Mouse (Mus musculus): Measurements from ENCODE around the gene Tnfsf9.

Tnfsf9 gene

GRCm38 (mm10) chr17:57105181-57106034 is at the start of gene Tnfsf9:
Gene Tnfsf9, plus strand, starts transcription at chr17:57105325.
- in situ Hi-C loops (cut with MboI, MseI), result no loop called here

DNA sequence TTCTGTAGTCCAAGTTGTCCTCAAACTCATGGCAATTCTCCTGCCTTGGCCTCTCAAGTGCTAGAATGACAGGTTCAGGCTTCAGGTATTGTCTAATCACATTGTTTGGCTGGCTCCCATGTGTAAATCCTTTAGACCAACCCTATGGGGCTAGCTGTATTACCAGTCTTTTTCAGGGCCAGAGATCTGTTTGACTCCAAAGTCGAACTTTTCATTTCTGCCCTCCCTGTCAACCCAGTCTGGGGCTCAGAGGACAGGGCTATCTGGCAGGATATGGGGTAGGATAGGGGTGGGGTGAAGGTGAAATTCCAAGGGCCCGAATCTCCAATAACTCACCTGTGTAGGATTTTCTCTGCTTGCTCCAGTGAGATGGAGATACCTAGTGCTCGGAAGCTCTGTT is 48.9 kb upstream of the Tnfsf9 start:
- in situ Hi-C loops (cut with MboI, MseI), result no loop called here

- in situ Hi-C loops (cut with MboI, MseI), result no loop called here
Observed at GRCm38 (mm10) chr17:57058891-57059485, 46.1 kb upstream of the Tnfsf9 start, which contains the start of gene Crb3. Gene Crb3, plus strand, starts transcription at chr17:57059105.

DNA sequence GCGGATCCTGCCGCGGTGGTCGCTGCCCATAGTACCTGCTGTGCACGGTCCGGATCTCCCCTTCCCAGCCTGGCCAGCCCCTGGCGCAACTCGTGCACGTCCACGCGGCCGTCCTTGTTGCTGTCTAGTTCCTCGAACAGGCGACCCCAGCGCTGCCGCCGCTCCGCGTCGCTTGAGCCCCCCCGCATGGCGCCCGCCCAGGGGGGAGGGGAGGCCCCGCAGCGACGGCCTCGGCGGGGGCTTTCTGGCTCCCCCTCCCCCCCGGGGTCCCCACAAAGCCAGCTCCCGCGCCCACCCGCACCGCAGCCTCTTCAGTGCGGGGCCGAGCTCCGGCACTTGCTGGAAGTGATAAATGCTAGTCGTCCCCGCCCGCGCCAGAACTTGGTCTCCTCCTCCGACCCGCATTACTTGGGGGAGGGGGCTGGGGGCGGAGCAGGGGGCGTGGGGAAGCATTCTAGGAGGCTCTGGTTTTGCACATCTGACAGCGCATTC is 45.6 kb upstream of the Tnfsf9 start, which contains the start of gene Slc25a23:
Slc25a23 (minus strand) TSS at position 378 of the 492 bp plus-strand sequence.
- in situ Hi-C loops (cut with MboI, MseI), result no loop called here

- in situ Hi-C loops (cut with MboI, MseI), result no loop called here
Observed at GRCm38 (mm10) chr17:57060231-57060801, 44.8 kb upstream of the Tnfsf9 start.

DNA sequence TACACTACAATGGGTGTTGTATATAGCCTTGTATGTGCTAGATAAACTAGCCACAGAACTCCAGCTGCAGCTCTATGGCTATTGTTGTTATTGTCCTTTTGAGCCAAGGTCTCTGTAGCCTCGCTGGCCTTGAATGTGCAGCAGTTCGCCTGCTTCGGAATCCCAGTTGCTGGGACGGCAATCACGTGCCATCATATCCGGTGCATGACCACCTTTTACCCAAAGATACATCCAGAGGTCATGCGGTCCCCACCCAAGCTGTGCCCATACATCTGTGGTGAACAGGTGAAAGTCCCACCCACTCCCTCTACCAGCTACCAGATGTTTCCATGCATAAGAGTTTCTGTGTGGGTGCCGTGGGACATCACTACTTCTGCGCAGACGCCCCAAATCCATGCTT is 44.1 kb upstream of the Tnfsf9 start:
- in situ Hi-C loops (cut with MboI, MseI), result no loop called here

GRCm38 (mm10) chr17:57062011-57062521 is 43.1 kb upstream of the Tnfsf9 start:
- in situ Hi-C loops (cut with MboI, MseI), result no loop called here

GRCm38 (mm10) chr17:57062548-57062947 is 42.6 kb upstream of the Tnfsf9 start:
- in situ Hi-C loops (cut with MboI, MseI), result no loop called here

DNA sequence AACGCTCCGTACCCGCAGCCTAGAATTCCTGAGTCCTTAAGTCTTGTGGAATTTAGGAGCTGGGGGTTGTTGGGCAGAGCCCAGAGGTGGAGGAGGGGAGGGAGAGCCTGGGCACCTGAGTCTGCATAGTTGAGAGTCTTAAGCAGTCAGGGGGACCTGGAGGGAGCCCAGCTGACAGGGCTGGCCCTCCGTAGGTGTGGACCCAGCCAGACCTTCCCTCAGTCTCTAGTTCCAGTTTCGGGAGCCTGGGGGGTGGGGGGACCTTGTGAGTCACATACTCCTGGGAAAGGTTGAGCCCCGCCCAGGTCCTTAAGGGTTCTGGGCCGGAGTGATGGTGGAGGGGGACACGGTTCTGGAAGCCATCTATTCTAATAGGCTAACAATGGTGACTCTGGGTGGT is 42.1 kb upstream of the Tnfsf9 start:
- in situ Hi-C loops (cut with MboI, MseI), result no loop called here

- in situ Hi-C loops (cut with MboI, MseI), result no loop called here
Observed at GRCm38 (mm10) chr17:57066908-57067307, 38.2 kb upstream of the Tnfsf9 start.

DNA sequence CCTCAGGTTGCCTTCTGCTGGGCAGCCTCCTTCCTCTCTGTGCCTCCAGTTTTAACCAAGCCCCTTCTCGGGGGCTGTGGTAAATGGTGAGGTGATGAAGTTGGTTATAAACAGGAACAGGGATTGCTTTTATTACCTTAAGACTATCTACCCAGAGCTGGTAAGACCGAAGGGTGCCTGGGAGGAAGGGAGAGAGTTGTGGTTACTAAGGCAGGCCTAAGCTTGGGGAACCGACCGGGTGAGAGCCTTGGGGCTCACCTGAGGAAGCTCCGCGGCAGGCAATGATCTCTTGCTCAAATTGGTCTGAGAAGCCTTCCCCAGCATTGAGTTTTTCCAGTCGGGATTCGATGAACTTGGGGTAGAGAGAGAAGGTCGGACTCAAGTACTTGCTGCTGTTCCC is 34.9 kb upstream of the Tnfsf9 start:
- in situ Hi-C loops (cut with MboI, MseI), result no loop called here

DNA sequence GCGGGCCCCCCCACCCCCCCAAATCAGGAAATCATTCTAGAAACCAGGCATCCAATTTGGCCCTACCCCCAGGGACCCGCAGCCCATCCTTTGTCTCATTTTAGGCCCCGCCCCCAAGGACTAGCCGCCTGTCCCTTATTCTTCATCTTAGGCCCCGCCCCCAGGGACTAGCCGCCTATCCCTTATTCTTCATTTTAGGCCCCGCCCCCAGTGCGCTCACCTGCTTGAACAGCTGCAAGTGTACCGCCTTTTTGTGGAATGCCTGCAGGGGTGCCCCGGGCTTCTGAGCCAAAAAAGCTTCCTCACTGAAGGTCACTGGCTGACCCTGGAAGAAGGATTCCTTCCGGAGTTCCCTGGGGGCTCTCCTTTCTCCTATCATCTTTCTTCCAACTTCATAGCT is 34.4 kb upstream of the Tnfsf9 start:
- in situ Hi-C loops (cut with MboI, MseI), result no loop called here

DNA sequence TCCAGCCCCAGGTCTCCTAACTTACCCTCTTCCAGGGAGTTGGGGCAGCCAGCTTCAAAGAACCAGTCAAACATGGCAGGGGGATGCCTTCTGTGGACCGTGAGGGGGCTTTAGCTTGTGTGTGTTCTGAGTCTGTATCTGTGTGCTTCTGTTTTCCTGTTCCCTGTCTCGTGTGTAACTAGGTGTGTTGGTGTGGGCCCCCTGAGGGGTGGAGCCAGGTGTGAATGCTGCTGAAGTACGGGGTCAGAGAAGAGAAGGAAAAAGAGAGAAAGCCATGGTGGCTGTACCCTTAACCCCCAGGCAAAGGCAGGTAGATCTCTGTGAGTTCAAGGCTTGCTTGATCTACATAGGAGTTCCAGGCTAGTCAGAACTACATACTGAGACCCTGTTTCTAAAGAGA is 28.2 kb upstream of the Tnfsf9 start:
- in situ Hi-C loops (cut with MboI, MseI), result loop anchor here (25.0 kb wide), 1 partner anchor 1835 kb away; no protein-coding TSS in a partner anchor

- in situ Hi-C loops (cut with MboI, MseI), result loop anchor here (25.0 kb wide), 1 partner anchor 1834 kb away; no protein-coding TSS in a partner anchor
Observed at GRCm38 (mm10) chr17:57078336-57078735, 26.8 kb upstream of the Tnfsf9 start, which contains the start of gene Dennd1c. Gene Dennd1c, minus strand, starts transcription at chr17:57078514.

DNA sequence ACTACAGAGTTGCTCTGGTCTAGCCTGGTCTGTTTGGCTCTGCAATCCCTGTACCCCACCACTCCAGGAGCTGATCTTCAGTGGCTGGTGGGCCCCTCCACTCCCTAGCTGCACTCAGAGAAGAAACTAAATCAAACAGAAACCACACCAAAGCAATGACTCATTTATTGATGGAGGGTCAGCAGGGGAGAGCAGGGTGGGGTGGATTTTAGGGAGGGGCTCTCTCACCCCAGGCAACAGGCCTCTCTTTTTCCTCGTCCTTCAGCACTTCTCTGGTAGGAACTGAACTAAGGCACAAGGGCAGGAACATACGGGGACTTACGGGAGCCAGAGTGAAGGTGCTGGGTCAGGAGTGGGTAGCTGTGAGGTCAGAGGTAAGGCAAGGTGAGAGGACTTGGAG is 25.2 kb upstream of the Tnfsf9 start:
- in situ Hi-C loops (cut with MboI, MseI), result loop anchor here (25.0 kb wide), 1 partner anchor 1832 kb away; no protein-coding TSS in a partner anchor

DNA sequence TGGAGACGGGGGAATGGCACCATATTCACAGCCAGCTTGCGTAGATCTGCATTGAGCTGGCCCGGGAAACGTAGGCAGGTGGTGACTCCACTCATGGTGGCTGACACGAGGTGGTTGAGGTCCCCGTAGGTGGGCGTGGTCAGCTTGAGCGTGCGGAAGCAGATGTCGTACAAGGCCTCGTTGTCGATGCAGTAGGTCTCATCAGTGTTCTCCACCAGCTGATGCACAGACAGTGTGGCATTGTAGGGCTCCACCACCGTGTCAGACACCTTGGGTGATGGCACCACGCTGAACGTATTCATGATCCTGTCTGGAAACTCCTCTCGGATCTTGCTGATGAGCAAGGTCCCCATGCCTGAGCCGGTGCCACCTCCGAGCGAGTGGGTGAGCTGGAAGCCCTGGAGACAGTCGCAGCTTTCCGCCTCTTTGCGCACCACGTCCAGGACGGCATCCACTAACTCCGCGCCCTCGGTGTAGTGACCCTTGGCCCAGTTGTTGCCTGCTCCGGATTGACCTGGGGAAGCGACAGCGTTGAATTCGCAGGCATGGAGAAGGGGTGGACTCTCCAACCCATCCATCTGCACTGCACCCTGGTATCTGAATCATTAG is 23.8 kb upstream of the Tnfsf9 start:
- in situ Hi-C loops (cut with MboI, MseI), result loop anchor here (25.0 kb wide), 1 partner anchor 1831 kb away; no protein-coding TSS in a partner anchor

DNA sequence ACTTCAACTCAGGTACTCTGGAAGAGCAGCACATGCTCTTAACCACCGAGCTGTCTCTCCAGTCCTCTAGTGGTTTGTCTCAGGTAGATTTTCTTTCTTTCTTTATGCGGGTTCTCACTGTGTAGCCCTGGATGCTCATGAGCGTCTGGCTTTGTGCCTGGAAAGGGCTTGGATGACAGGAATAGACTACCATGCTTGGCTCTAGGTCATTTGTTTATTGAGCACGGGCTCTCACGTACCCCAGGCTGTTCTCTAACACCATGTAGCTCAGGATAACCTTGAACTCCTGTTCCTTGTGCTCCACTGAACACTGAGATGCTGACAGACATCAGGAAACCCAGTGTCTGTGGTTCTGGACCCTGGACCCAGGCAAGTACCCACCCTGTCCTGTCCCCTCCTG is 22.6 kb upstream of the Tnfsf9 start:
- in situ Hi-C loops (cut with MboI, MseI), result loop anchor here (25.0 kb wide), 1 partner anchor 1830 kb away; no protein-coding TSS in a partner anchor

GRCm38 (mm10) chr17:57085970-57086757 is 19.0 kb upstream of the Tnfsf9 start:
- in situ Hi-C loops (cut with MboI, MseI), result loop anchor here (25.0 kb wide), 1 partner anchor 1826 kb away; no protein-coding TSS in a partner anchor

GRCm38 (mm10) chr17:57087049-57087832 is 17.9 kb upstream of the Tnfsf9 start, which contains the start of gene Tubb4a:
Gene Tubb4a, minus strand, starts transcription at chr17:57087782.
- in situ Hi-C loops (cut with MboI, MseI), result loop anchor here (25.0 kb wide), 1 partner anchor 1825 kb away; no protein-coding TSS in a partner anchor

Measured in regulatory T cell (primary cell).